Mouse (Mus musculus) limb, embryonic 10.5 days (tissue): ENCODE data around the gene Klhdc1. TPM values are rescaled to one million over a fixed set of nuclear protein-coding genes. Genes with fewer than 3 reads are reported as not detected.

Experiments
- DNase-seq: peaks from one replicate; pipeline ENCODE4 v3.0.0-alpha.2; 2017; ENCODE audit warnings: low spot score
- H3K27ac ChIP-seq: fragments of 300-500 bp; sonication (generic); 2 replicates; pipeline ENCODE4 v1.5.1; 2016; ENCODE audit warnings: mild to moderate bottlenecking
- H3K27me3 ChIP-seq: fragments of 300-500 bp; sonication (generic); 2 replicates; pipeline ENCODE4 v1.6.1; 2016; ENCODE audit warnings: low read depth, mild to moderate bottlenecking; ENCODE audit not compliant: poor library complexity, severe bottlenecking
- H3K36me3 ChIP-seq: fragments of 300-500 bp; sonication (generic); 2 replicates; pipeline ENCODE4 v1.6.1; 2016; ENCODE audit warnings: mild to moderate bottlenecking, moderate library complexity
- H3K4me1 ChIP-seq: fragments of 300-500 bp; sonication (generic); 2 replicates; pipeline ENCODE4 v1.6.1; 2016
- H3K4me3 ChIP-seq: fragments of 300-500 bp; sonication (generic); 2 replicates; pipeline ENCODE4 v1.5.1; 2016; ENCODE audit warnings: mild to moderate bottlenecking, moderate library complexity
- H3K9me3 ChIP-seq: fragments of 300-500 bp; sonication (generic); replicated peaks from 2 replicates; pipeline ENCODE4 v1.6.1; 2016; ENCODE audit warnings: mild to moderate bottlenecking
- WGBS: fragments of 180-500 bp; shearing (Covaris S2); methylation state at CpG from one replicate; pipeline ENCODE4 v1.1.7; 2016; 5-methylcytosine and 5-hydroxymethylcytosine counted together
- polyA plus RNA-seq: library from polyadenylated mRNA; unstranded; fragments of >200 nt; fragmentation: Nextera tagmentation; extraction: Ambion mirVana; gene quantifications from 2 replicates; pipeline ENCODE4 v1.2.1, GENCODE M21; 2016

Klhdc1 gene
- polyA plus RNA-seq, 1 experiment from 2014 or later: 2.6 TPM

GRCm38 (mm10) chr12:69210056-69210979, 30.7 kb upstream of the Klhdc1 start:
- peak; percentile 23 for DNase-seq
- Histone ChIP-seq H3K36me3 (peaks cover 94% of the 10 kb centered on the region), H3K4me3 (no peak overlapping the region), H3K27ac (no peak overlapping the region), H3K9me3 (no peaks in the 10 kb centered on the region), H3K27me3 (no peaks in the 10 kb centered on the region), H3K4me1 (no peaks in the 10 kb centered on the region)
- 93% methylated on average over 18 of the region's 18 CpGs for WGBS

GRCm38 (mm10) chr12:69211057-69211456, 29.9 kb upstream of the Klhdc1 start:
- Histone ChIP-seq H3K4me3 (no peak overlapping the region), H3K36me3 (peaks cover 99% of the 10 kb centered on the region), H3K27ac (no peak overlapping the region), H3K9me3 (no peaks in the 10 kb centered on the region), H3K27me3 (no peaks in the 10 kb centered on the region), H3K4me1 (no peaks in the 10 kb centered on the region)
- WGBS: 92% methylated on average over 5 of the region's 5 CpGs
- DNase-seq: peak; percentile 15

GRCm38 (mm10) chr12:69213186-69213777, 27.7 kb upstream of the Klhdc1 start:
- 94% methylated on average over 13 of the region's 13 CpGs for WGBS
- Histone ChIP-seq H3K4me3 (no peak overlapping the region), H3K9me3 (no peaks in the 10 kb centered on the region), H3K36me3 (peaks cover 100% of the 10 kb centered on the region), H3K27ac (no peak overlapping the region), H3K27me3 (no peaks in the 10 kb centered on the region), H3K4me1 (no peaks in the 10 kb centered on the region)
- no peak for DNase-seq

GRCm38 (mm10) chr12:69214393-69214792, 26.6 kb upstream of the Klhdc1 start:
- no peaks in the 10 kb centered on the region for H3K4me1 ChIP-seq
- H3K4me3 ChIP-seq: no peak overlapping the region
- 95% methylated on average over 7 of the region's 7 CpGs for WGBS
- DNase-seq: no peak
- peaks cover 100% of the 10 kb centered on the region for H3K36me3 ChIP-seq
- no peak overlapping the region for H3K27ac ChIP-seq
- H3K9me3 ChIP-seq: no peaks in the 10 kb centered on the region
- no peaks in the 10 kb centered on the region for H3K27me3 ChIP-seq

- H3K27me3 ChIP-seq: no peaks in the 10 kb centered on the region
- H3K9me3 ChIP-seq: no peaks in the 10 kb centered on the region
- no peaks in the 10 kb centered on the region for H3K4me1 ChIP-seq
- no peak overlapping the region for H3K4me3 ChIP-seq
- WGBS: 92% methylated on average over 3 of the region's 3 CpGs
- H3K36me3 ChIP-seq: peaks cover 100% of the 10 kb centered on the region
- no peak overlapping the region for H3K27ac ChIP-seq
- no peak for DNase-seq
Measured at GRCm38 (mm10) chr12:69215000-69215785, 25.8 kb upstream of the Klhdc1 start.

- no peak overlapping the region for H3K4me3 ChIP-seq
- no peaks in the 10 kb centered on the region for H3K27me3 ChIP-seq
- no peaks in the 10 kb centered on the region for H3K9me3 ChIP-seq
- peaks cover 100% of the 10 kb centered on the region for H3K36me3 ChIP-seq
- no peaks in the 10 kb centered on the region for H3K4me1 ChIP-seq
- 95% methylated on average over 7 of the region's 7 CpGs for WGBS
- no peak for DNase-seq
- no peak overlapping the region for H3K27ac ChIP-seq
Measured at GRCm38 (mm10) chr12:69216587-69216986, 24.4 kb upstream of the Klhdc1 start.

- Histone ChIP-seq H3K4me3 (no peak overlapping the region), H3K4me1 (no peaks in the 10 kb centered on the region), H3K27me3 (no peaks in the 10 kb centered on the region), H3K27ac (no peak overlapping the region), H3K9me3 (no peaks in the 10 kb centered on the region), H3K36me3 (peaks cover 92% of the 10 kb centered on the region)
- no peak for DNase-seq
- WGBS: 92% methylated on average over 19 of the region's 19 CpGs
Measured at GRCm38 (mm10) chr12:69220613-69221277, 20.2 kb upstream of the Klhdc1 start.

GRCm38 (mm10) chr12:69227776-69228466, 13.1 kb upstream of the Klhdc1 start, which contains the start of gene Pole2:
TSS of gene Pole2 (minus strand) at chr12:69228195.
- no peaks in the 10 kb centered on the region for H3K9me3 ChIP-seq
- H3K27ac ChIP-seq: peak within 1 kb of the TSS; percentile 96
- peak; percentile 91 for DNase-seq
- H3K27me3 ChIP-seq: no peaks in the 10 kb centered on the region
- under 1% methylated on average over 37 of the region's 37 CpGs for WGBS
- H3K4me1 ChIP-seq: peaks cover 10% of the 10 kb centered on the region
- H3K4me3 ChIP-seq: peak within 1 kb of the TSS; percentile 80
- H3K36me3 ChIP-seq: peaks cover 29% of the 10 kb centered on the region

- H3K9me3 ChIP-seq: no peaks in the 10 kb centered on the region
- DNase-seq: no peak
- H3K4me3 ChIP-seq: no peak overlapping the region
- H3K36me3 ChIP-seq: peaks cover 19% of the 10 kb centered on the region
- H3K27ac ChIP-seq: no peak overlapping the region
- H3K27me3 ChIP-seq: no peaks in the 10 kb centered on the region
- peaks cover 10% of the 10 kb centered on the region for H3K4me1 ChIP-seq
- WGBS: 73% methylated on average over 2 of the region's 2 CpGs
Measured at GRCm38 (mm10) chr12:69229251-69229650, 11.7 kb upstream of the Klhdc1 start.

GRCm38 (mm10) chr12:69235782-69236181, 5.2 kb upstream of the Klhdc1 start:
- H3K27ac ChIP-seq: no peak overlapping the region

GRCm38 (mm10) chr12:69238284-69238683, 2.7 kb upstream of the Klhdc1 start:
- no peak for DNase-seq
- WGBS: 47% methylated on average over 3 of the region's 3 CpGs
- no peak overlapping the region for H3K4me3 ChIP-seq
- H3K36me3 ChIP-seq: no peaks in the 10 kb centered on the region
- peaks cover 13% of the 10 kb centered on the region for H3K4me1 ChIP-seq
- no peak overlapping the region for H3K27ac ChIP-seq
- H3K27me3 ChIP-seq: no peaks in the 10 kb centered on the region
- no peaks in the 10 kb centered on the region for H3K9me3 ChIP-seq

More at GRCm38 (mm10) chr12:69235782-69236181, 5.2 kb upstream of the Klhdc1 start:
- no peak for DNase-seq
- 94% methylated on average over 6 of the region's 6 CpGs for WGBS
- Histone ChIP-seq H3K4me3 (no peak overlapping the region), H3K4me1 (peaks cover 2% of the 10 kb centered on the region; the same call in 1 of the 2 replicates), H3K36me3 (no peaks in the 10 kb centered on the region), H3K27me3 (no peaks in the 10 kb centered on the region), H3K9me3 (no peaks in the 10 kb centered on the region)

GRCm38 (mm10) chr12:69241405-69241770, 412 bp downstream of the Klhdc1 start:
- Histone ChIP-seq H3K9me3 (no peaks in the 10 kb centered on the region), H3K27me3 (no peaks in the 10 kb centered on the region), H3K36me3 (no peaks in the 10 kb centered on the region), H3K4me1 (peaks cover 13% of the 10 kb centered on the region), H3K4me3 (peak overlapping the region; percentile 67), H3K27ac (peak overlapping the region; percentile 91)
- no peak for DNase-seq
- 0% methylated on average over 3 of the region's 3 CpGs for WGBS
